Mouse (Mus musculus) left cerebral cortex, postnatal 14 days (tissue): Measurements from ENCODE around the gene Trim46. TPM values are rescaled to one million over a fixed set of nuclear protein-coding genes. Genes with fewer than 3 reads are reported as not detected.

Source experiments
- DNase-seq, 2 experiments: peaks; one replicate each; pipeline ENCODE4 v3.0.0; 2021 to 2022; ENCODE audit warnings: low spot score in 2 of 2, mixed read lengths in 1 of 2
- intact Hi-C: fragments of 180-260 bp; cut with DNase I; formaldehyde crosslinking; loops from one replicate; pipeline ENCODE4 v1.15.1; 2025
- microRNA-seq, 2 experiments: library from miRNA; unstranded; fragments of <30 nt; microRNA quantifications; one replicate each; pipeline ENCODE4 v1.2.0; 2022
- total RNA-seq, 2 experiments: library from RNA; stranded (reverse); gene quantifications; 2 replicates each; pipeline ENCODE4 v1.2.3; 2021

The Trim46 gene
- total RNA-seq, 2 experiments from 2014 or later: 102 to 105 TPM

DNA sequence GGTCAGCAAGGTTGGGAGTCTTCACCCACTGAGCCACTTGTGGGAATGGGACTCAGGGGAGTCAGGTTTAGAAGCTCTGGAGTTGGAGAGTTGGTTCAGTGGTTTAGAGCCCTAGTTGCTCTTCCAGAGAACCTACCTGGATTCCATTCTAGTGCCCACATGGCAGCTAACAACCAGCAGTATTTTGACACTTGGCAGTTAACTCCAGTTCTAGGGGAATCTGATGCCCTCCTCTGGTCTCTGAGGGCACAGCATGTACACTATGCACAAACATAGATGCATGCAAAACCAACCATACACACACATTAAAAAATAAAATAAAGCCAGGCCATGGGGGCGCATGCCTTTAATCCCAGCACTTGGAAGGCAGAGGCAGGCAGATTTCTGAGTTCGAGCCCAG, 52.3 kb downstream of the Trim46 start:
- intact Hi-C loops: no loop called here
- DNase-seq: no peak

DNA sequence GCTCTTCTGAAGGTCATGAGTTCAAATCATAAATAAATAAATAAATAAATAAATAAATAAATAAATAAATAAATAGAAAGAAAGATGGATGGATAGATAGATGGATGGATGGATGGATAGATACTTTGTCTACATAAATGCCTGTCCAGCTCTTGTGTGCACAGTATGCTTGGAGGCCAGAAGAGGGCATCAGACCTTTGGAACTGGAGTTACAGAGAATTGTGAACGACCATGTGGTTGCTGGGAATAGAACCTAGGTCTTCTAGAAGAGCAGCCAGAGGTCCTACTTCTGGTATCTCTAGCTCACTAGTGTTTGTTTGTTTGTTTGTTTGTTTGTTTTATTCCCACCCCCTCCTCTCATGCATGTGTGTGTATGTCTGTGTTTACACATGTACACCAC, 52.8 kb downstream of the Trim46 start:
- no peak for DNase-seq
- intact Hi-C loops: no loop called here

DNA sequence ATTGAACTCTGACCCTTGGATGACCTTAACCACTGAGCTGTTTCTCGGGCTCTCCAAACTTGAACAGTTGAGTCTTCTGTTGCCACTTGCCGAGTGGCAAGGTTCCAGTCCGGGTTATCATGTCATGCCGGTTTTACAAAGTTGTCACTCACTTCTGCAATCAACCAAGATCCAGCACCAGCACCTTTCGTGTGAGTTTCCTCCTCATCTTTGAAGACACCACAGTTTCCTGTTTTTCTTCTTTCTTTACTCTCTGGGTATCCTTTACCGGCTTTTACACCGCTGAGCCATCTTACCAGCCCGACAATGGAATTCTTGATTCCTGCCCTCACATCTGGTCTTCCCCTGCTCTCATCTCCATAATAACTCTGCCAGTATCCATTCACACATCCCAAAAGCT, 55.7 kb downstream of the Trim46 start:
- intact Hi-C loops: no loop called here
- DNase-seq: no peak

DNA sequence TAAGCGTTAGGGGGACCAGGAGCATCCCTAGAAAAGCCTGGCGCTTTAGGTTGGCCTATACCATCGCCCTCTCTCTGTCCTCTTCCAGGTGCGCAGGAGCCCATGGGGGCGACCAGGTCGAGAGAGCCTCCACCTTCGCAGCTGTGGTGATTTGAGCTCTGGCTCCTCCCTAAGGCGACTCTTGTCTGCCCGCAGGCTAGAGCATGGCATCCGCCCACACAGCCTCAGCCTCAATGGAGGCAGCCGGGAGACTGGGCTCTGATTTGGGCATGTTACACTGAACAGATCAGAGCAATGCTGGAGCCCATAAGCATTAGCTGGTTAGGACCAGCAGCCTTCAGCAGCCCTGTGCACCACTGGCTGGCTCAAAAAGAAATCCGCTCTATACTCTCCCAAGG, 57.6 kb downstream of the Trim46 start:
- intact Hi-C loops: no loop called here
- DNase-seq: no peak

DNA sequence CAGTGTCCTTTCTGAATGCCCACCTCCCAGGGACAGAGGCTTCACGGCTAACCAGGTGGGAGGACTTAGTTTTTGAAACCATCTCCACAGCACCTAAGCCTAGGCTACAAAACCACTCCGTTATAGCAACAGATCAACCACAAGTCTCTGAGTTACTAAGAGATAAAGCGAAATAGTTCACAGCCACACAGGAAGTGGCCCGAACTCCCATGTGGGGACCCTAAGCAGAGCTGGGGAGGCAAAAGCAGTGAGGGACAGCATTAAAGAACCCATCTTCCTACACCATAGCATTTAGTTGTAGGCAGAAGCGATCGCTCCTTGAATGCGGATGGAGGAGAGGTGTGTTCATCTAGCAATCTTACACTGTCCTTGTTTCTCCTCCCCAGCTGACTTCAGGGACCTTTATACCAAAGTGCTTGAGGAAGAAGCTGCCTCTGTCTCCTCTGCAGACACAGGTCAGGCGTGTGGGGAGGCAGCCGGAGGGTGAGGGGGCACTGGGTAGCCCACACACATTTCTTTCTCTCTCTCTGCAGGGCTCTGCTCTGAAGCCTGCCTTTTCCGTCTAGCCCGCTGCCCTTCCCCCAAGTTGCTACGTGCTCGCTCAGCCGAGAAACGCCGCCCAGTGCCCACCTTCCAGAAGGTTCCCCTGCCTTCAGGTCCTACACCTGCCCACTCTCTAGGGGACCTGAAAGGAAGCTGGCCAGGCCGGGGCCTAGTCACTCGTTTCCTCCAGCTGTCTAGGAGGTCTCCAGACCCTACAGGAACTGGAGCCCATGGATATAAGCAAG, 58.2 kb downstream of the Trim46 start:
- intact Hi-C loops: no loop called here
- DNase-seq: no peak

DNA sequence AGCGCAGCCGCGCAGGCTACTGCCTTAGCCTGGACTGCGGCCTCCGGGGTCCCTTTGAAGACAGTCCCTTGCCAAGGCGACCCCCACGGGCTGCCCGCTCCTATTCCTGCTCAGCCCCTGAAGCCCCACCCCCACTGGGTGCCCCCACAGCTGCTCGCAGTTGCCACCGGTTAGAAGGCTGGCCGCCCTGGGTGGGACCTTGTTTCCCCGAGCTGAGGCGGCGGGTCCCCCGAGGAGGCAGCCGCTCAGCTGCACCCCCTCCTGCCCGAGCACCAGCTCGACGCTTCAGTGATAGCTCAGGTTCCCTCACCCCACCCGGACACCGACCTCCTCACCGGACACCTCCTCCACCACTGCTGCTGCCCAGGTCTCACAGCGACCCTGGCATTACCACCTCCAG, 58.9 kb downstream of the Trim46 start:
- intact Hi-C loops: no loop called here
- no peak for DNase-seq

Small RNAs within 50 kb of the gene (microRNA-seq; reads per million reads assigned to microRNA genes)
- gene Mir92b: 4,041 to 5,143 reads per million in 2 experiments

Other genes starting within 250 kb of the Trim46 start
- gene Rusc1, start 153.0 kb downstream of the Trim46 start, total RNA-seq: 100 to 1,000 TPM; 205 to 214 TPM
- not detected for gene Gm43738, start 145.2 kb downstream of the Trim46 start, total RNA-seq
- gene Fdps, start 144.3 kb downstream of the Trim46 start, total RNA-seq: 100 to 1,000 TPM in 1 of 2 experiments, 10 to 100 TPM in 1; 97.9 to 102 TPM
- not detected for gene Pklr, start 110.2 kb downstream of the Trim46 start, total RNA-seq
- 10 to 100 TPM; 20.4 to 25.1 TPM for gene Hcn3, start 86.1 kb downstream of the Trim46 start, total RNA-seq
- gene Clk2, start 81.5 kb downstream of the Trim46 start, total RNA-seq: 10 to 100 TPM; 46.7 TPM
- 10 to 100 TPM; 77.0 to 79.2 TPM for gene Scamp3, start 68.8 kb downstream of the Trim46 start, total RNA-seq
- gene Fam189b, start 63.2 kb downstream of the Trim46 start, total RNA-seq: 10 to 100 TPM; 73.5 to 77.2 TPM
- gene Gba, start 43.4 kb downstream of the Trim46 start, total RNA-seq: 10 to 100 TPM; 63.4 to 66.7 TPM
- 10 to 100 TPM; 23.5 to 27.0 TPM for gene Thbs3, start 31.1 kb downstream of the Trim46 start, total RNA-seq
- gene Mtx1, start 19.2 kb downstream of the Trim46 start, total RNA-seq: 100 to 1,000 TPM in 1 of 2 experiments, 10 to 100 TPM in 1; 96.9 to 107 TPM
- gene Muc1, start 17.3 kb downstream of the Trim46 start, total RNA-seq: 1 to 10 TPM in 1 of 2 experiments, under 1 TPM in 1; 0.42 to 1.0 TPM
- 10 to 100 TPM; 74.5 to 86.3 TPM for gene Krtcap2, start 343 bp downstream of the Trim46 start, total RNA-seq
- 10 to 100 TPM; 50.8 to 53.0 TPM for gene Dpm3, start 13.0 kb upstream of the Trim46 start, total RNA-seq
- gene Slc50a1, start 24.3 kb upstream of the Trim46 start, total RNA-seq: 10 to 100 TPM; 25.7 to 30.5 TPM
- 1 to 10 TPM; 4.0 to 5.9 TPM for gene Efna1, start 34.8 kb upstream of the Trim46 start, total RNA-seq
- gene Efna3, start 76.7 kb upstream of the Trim46 start, total RNA-seq: 10 to 100 TPM; 48.5 to 49.6 TPM
- under 1 TPM; 0.29 to 0.61 TPM for gene Efna4, start 91.7 kb upstream of the Trim46 start, total RNA-seq
- 10 to 100 TPM; 95.0 TPM for gene Adam15, start 103.7 kb upstream of the Trim46 start, total RNA-seq
- under 1 TPM; 0.34 to 0.35 TPM for gene Dcst2, start 115.7 kb upstream of the Trim46 start, total RNA-seq
- under 1 TPM in 1 of 2 experiments, not detected in 1; 0.23 TPM for gene Dcst1, start 118.9 kb upstream of the Trim46 start, total RNA-seq
- 1 to 10 TPM; 8.0 to 9.1 TPM for gene Zbtb7b, start 148.5 kb upstream of the Trim46 start, total RNA-seq
- 1 to 10 TPM; 1.6 to 4.0 TPM for gene Lenep, start 156.5 kb upstream of the Trim46 start, total RNA-seq
- gene Flad1, start 165.6 kb upstream of the Trim46 start, total RNA-seq: 10 to 100 TPM; 30.6 to 31.4 TPM
- 1 to 10 TPM; 3.5 to 4.0 TPM for gene Cks1b, start 172.1 kb upstream of the Trim46 start, total RNA-seq
- 10 to 100 TPM; 12.6 to 14.5 TPM for gene Shc1, start 172.1 kb upstream of the Trim46 start, total RNA-seq
- 10 to 100 TPM; 52.7 to 60.6 TPM for gene Pygo2, start 183.9 kb upstream of the Trim46 start, total RNA-seq
- 10 to 100 TPM; 39.5 to 40.3 TPM for gene Pbxip1, start 190.4 kb upstream of the Trim46 start, total RNA-seq
- gene Pmvk, start 208.2 kb upstream of the Trim46 start, total RNA-seq: 10 to 100 TPM; 33.6 to 36.8 TPM